Mouse (Mus musculus): Measurements from ENCODE around the gene Cfap77.

GRCm38 (mm10) chr2:28954595-28954994 is 100.3 kb downstream of the Cfap77 start:
- no peak for TF ChIP-seq CTCF (IDR thresholded peaks at IDR 0.05; ENCODE audit: insufficient read depth, low read depth, low read length)
- TF ChIP-seq POLR2A (IDR thresholded peaks at IDR 0.05; ENCODE audit: insufficient read depth, low read depth, low read length): no peak
